Mouse (Mus musculus) adrenal gland, postnatal 14 days (tissue): ENCODE measurements around the gene Dph3. TPM values are rescaled to one million over a fixed set of nuclear protein-coding genes. Genes with fewer than 3 reads are reported as not detected.
"Not testable (repeated sequence)": the region's sequence is repeated elsewhere in the genome, so short reads cannot be mapped to it uniquely, and the experiment has no call there.

ENCODE experiments used
- DNase-seq: peaks from one replicate; pipeline ENCODE4 v3.0.0; 2021; ENCODE audit warnings: mixed read lengths
- long read RNA-seq, 2 experiments: library from polyadenylated mRNA; stranded (forward); transcript quantifications; one replicate each; pipeline ENCODE4 v2.0.0; 2021
- total RNA-seq: library from RNA; stranded (reverse); gene quantifications from 2 replicates; pipeline ENCODE4 v1.2.3, GENCODE M21; 2021

The Dph3 gene
- total RNA-seq: 58.8 and 61.9 TPM in 2 replicates
- long read RNA-seq, experiment 1, transcript Dph3-206 (2 exons, 751 nt): minor isoform, 6 of 64 reads
- long read RNA-seq, experiment 1, transcript Dph3-202 (3 exons, 2,953 nt): major isoform, 44 of 64 reads
- long read RNA-seq, experiment 1, transcript Dph3-205 (2 exons, 809 nt): minor isoform, 12 of 64 reads
- long read RNA-seq, experiment 1, partial matches to known transcripts: 0 of 64 reads
- long read RNA-seq, experiment 1, other reads (novel, unspliced or antisense): 0 of 64 reads
- long read RNA-seq, experiment 2, transcript Dph3-202 (3 exons, 2,953 nt): major isoform, 31 of 41 reads
- long read RNA-seq, experiment 2, partial matches to known transcripts: 0 of 41 reads
- long read RNA-seq, experiment 2, other reads (novel, unspliced or antisense): 3 of 41 reads

- DNase-seq: peak; percentile 99
Measured at GRCm38 (mm10) chr14:32085486-32086201, at the start of gene Dph3. Gene Dph3 (minus strand): TSS chr14:32085729.

GRCm38 (mm10) chr14:32134293-32134692 lies 48.8 kb upstream of the Dph3 start:
- no peak for DNase-seq

DNA sequence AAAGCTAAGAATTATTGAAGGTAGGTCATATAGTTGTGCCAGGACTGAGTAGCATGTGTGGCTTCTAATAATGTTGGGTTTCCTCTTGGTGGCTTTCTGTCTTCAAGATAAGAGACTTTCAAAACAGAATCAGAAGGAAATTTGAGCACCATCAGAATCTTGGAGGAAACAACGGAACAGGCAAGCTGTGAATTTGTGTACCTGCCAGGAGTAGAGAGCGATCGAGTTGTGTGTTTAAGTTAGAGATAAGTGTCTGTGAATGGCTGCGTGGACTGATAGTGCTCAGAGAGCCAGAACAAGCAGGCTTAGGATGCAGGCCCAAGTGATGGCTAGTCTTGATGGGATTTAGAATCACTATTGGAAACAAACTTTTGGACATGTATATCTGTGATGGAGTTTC lies 46.3 kb upstream of the Dph3 start:
- DNase-seq: no peak

DNA sequence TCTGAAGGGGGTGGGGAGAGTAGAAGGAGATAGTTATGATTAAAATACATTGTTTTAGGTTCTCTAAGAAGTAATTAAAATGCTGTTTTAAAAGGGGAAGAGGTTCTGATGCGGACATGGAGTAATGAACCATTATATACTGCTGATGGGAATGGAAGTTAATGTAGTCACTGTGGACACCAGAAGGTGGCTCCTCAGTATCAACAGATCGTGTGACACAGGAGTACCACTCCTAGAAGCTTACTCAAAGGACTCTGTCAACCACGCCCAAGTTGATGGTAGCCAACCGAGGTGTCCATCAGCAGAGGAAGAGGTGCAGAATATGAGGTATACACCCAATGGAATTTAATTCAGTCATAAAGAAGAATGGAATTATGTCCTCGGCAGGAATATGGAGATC lies 42.9 kb upstream of the Dph3 start:
- DNase-seq: no peak

DNA sequence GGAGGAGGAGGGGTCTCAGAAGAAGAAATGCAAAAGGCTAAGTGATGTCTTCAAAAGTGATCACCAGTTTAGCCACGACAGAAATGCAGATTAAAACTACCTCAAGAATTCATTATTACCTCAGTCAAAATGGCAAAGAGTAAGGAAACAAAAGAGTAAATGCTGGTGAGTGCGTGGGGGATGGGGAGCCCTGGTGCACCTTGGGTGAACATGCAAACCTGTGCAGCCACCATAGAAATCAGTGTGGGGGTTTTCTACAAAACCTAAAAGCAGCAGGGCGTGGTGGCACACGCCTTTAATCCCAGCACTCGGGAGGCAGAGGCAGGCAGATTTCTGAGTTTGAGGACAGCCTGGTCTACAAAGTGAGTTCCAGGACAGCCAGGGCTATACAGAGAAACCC lies 39.7 kb upstream of the Dph3 start:
- not testable (repeated sequence) for DNase-seq

DNA sequence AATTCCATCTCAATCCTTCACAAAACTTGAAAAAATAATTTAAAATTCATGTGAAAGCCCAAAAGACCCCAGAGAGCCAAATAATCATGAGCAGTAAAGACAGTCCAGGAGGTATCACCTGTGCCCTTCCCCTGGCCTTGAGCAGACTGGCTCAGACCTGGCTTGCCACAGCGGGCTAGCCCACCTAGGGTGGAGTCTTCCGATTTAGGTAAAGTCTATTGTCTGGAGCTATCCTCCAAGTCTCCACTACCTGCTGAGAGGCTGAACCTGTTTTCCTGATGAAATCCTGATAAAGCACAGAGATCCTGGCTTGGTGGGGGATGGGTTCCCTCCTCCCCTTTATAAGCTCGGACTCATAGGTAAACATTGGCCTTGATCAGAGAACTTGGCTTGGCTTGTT lies 38.7 kb upstream of the Dph3 start:
- DNase-seq: no peak

- peak; percentile 46 for DNase-seq
Measured at GRCm38 (mm10) chr14:32121920-32122315, 36.4 kb upstream of the Dph3 start.

- DNase-seq: no peak
Measured at GRCm38 (mm10) chr14:32120940-32121919, 35.7 kb upstream of the Dph3 start.

DNA sequence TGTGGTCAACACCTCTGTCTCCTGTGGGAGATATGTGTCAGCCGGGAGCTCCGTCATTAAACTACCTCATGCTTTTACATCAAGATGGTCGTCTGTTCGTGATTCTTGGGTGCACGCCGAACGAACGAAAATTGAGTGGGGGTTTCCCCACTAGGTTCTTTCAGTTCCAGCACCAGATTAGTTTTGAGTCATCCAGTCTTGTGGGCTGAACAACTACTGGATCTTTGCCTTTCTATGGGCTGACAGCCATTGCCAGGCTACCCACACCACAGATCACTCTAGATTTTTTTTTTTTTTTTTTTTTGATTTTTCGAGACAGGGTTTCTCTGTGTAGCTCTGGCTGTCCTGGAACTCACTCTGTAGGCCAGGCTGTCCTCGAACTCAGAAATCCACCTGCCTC lies 26.6 kb upstream of the Dph3 start:
- DNase-seq: not testable (repeated sequence)

- no peak for DNase-seq
Measured at GRCm38 (mm10) chr14:32106911-32107310, 21.4 kb upstream of the Dph3 start.

GRCm38 (mm10) chr14:32105663-32106062 lies 20.1 kb upstream of the Dph3 start:
- no peak for DNase-seq

- no peak for DNase-seq
Measured at GRCm38 (mm10) chr14:32103556-32103955, 18.0 kb upstream of the Dph3 start.

- DNase-seq: no peak
Measured at GRCm38 (mm10) chr14:32098951-32099350, 13.4 kb upstream of the Dph3 start.

DNA sequence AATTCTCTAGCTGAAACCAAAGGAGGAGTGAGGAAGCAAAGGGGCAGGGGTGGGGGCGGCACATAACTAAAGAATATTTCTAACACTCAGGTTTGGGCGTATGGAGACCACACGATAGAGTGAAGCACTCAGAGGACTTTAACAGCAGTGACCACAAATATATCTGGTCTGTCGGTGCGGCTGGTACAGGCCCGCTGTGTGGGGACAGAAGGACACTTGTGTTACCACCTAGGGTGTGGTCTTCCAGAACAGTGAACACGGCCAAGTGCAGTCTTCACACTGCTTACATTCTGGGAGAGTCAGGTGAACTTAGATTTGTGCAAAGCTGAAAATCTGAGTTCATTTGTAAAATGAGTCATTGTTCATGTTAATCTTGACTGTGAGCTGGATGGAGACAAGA lies 12.2 kb upstream of the Dph3 start:
- no peak for DNase-seq

GRCm38 (mm10) chr14:32096740-32097139 lies 11.2 kb upstream of the Dph3 start:
- DNase-seq: no peak

GRCm38 (mm10) chr14:32095646-32096045 lies 10.1 kb upstream of the Dph3 start:
- no peak for DNase-seq

DNA sequence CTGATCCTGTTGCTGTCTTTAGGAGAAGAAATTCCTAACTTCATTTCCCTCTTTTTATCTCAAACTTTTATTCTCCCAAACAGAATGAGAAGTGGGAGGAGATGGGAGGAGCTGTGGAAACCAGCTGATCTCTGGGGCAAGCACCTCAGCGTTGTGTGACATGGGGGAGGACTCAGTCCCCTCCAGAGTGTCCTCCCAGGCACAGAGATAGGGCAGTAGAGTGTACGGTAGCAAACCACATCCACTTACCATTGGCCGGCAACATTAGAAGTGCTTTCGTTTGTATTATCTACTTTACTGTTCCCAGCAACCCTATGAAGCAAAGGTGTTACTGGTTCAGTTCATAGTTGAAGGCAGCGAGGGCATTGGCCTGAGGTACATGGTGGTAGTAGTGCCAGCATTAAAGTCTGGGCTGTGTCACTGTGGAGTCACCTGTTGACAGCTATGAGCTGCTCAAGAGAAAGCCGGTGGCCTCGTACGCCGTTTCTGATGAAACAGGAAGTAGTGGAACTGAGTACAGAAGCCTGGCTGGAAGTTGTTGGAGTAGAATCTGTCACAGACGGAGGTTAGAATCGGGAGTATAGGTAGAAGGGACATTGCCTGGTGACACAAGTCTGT lies 8.1 kb upstream of the Dph3 start:
- no peak for DNase-seq

DNA sequence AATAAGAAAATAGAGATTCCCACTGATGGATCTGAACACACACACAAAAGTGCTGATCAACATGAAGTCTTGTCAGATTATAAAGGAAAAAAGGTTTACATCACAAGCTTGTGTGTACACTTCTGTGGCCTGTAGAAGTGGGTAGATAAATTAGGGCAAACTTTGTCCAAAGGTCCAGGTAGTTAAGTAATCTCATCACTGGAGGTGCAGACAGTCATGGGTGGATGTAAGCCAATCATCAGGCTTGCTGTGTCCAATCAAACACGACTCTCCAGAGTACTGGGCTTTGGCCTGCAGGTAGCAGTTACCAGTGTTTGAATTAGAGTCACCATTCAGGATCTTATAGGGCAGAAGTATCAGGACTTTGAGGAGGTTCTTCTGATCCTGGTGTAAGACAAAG lies 7.5 kb upstream of the Dph3 start:
- DNase-seq: no peak

- DNase-seq: no peak
Measured at GRCm38 (mm10) chr14:32091704-32092103, 6.2 kb upstream of the Dph3 start.

DNA sequence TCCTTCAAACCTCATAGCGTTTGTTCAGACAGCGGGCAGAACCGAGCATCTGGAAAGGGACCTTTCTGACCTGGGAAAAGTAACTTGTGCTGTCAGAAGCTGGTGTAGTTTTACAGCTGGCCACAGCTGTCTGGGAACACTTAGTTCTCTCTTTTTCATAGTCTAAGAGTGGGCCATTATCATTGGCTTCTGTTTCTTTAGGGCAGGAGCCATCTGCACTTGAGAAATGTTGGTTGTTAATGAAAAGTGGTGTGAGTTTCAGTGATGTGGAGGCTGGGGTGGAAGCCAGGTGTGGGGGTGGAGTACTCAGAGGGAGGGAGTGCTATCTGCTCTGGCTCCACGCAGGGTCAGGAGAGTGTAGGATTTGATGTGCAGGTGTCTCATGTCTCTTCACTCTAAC lies 5.6 kb upstream of the Dph3 start:
- DNase-seq: no peak

- not testable (repeated sequence) for DNase-seq
Measured at GRCm38 (mm10) chr14:32087584-32088248, 2.2 kb upstream of the Dph3 start.
